Mouse (Mus musculus) C2C12 (cell line): ENCODE results near the gene Clstn1.

Experiments used
- CEBPB ChIP-seq: IDR thresholded peaks from one replicate; pipeline ENCODE4 v1.6.1; 2011; ENCODE audit warnings: low read depth, mild to moderate bottlenecking, control low read depth, moderate library complexity
- CTCF ChIP-seq: IDR thresholded peaks from one replicate; pipeline ENCODE4 v1.5.1; 2011; ENCODE audit not compliant: control insufficient read depth, insufficient read depth, insufficient read length
- FOSL1 ChIP-seq: IDR thresholded peaks from one replicate; pipeline ENCODE4 v1.8.0; 2011; ENCODE audit warnings: mild to moderate bottlenecking, low read length; ENCODE audit not compliant: poor library complexity, insufficient read depth, severe bottlenecking
- MAX ChIP-seq: IDR thresholded peaks from one replicate; pipeline ENCODE4 v1.6.1; 2011; ENCODE audit warnings: mild to moderate bottlenecking, control low read depth
- MYOD1 ChIP-seq: IDR thresholded peaks from one replicate; pipeline ENCODE4 v1.6.1; 2011; ENCODE audit warnings: low read depth; ENCODE audit not compliant: control insufficient read depth, insufficient read length
- USF1 ChIP-seq: IDR thresholded peaks from one replicate; pipeline ENCODE4 v1.6.1; 2011; ENCODE audit warnings: low read depth, mild to moderate bottlenecking, control low read depth, moderate library complexity

DNA sequence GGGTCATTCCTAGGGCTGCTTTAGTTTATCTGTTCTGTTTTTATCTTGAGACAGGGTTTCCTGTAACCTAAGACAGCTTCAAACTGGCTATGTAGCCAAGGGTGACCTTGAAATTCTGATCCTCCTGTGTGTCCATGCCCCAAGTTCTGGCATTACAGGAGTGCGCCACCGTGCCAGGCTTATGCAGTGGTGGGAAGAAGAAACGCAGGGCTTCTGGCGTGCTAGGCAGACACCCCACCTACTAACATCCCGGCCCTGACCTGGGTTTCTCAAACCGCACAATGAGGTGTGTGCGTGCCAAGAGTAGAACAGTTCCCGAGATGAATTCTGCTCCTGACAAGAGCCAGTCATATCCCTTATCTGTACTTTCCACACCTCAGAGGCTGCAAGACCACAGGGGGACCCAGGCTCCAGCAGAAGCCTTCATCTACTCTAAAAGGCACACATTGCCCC, 104.6 kb downstream of the Clstn1 start:
- no peak for TF ChIP-seq CTCF
- no peak for TF ChIP-seq MYOD1
- TF ChIP-seq USF1: no peak
- TF ChIP-seq FOSL1: no peak
- no peak for TF ChIP-seq MAX
- TF ChIP-seq CEBPB: no peak
